9 mouse cellular contexts compared by ENCODE assay signal in the genomic region with DNA sequence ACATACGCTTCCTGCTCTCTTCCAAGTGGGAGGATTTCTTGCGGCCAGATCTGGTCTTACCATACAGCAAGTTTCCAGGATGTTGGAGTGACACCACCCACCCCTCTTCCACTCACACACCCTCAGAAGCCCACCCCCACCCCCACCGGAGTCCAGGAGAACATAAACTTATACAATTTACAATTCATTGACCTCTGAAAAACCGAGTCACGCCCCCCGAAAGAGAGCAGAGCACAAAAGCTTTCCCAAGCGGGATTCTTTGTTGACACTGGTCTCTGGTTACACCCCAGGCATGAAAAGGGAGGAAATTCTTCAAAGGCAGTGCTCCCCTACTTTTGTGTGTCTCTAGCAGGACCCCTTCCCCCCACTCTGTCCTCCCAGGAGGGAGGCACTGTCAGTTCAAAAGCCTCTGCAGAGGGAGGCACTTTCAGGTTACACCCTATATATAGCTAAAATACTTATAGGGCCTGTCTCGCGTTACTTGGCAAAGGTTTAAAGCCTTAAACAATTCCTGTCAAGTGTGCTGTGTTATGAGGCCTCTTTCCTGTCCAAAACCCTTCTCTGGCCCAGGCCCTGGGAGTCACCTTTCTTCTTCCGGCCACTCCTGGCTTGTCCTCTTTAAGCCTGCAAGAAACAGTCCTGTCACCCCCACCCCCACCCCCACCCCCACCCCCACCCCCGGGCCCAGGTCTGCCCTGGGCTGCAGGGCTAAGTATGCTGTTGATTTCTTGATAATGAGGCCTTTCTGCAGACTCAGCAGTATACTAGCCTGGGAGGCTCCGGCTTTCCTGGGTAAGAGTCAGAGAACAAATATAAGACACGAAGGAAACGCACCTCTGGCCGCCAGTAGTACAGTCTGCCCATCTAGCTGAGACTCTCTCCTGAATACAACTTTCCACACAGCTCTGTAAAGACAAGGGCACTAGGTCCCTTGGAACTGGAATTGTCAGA.
DNase-seq lines count a peak whose midpoint lies in the region; ATAC-seq lines count a peak whose summit lies in the region.
"Had no signal": no experiment of that assay in that cellular context is flagged by ENCODE, and none has a peak within 500 bp of the region (broad histone marks: within the 10 kb centered on the region; RNA-seq: fewer than 3 reads in every experiment).

No protein-coding gene starts in this region.

- H3K9me3 ChIP-seq in heart, embryonic 11.5 days (replicated peaks; ENCODE audit: control insufficient read depth, low read length), result no peaks in the 10 kb centered on the region
- no peaks in the 10 kb centered on the region for H3K9me3 ChIP-seq in limb, embryonic 12.5 days
- no peaks in the 10 kb centered on the region for H3K9me3 ChIP-seq in neural tube, embryonic 13.5 days

- no peaks in the 10 kb centered on the region for H3K36me3 ChIP-seq in heart, embryonic 11.5 days (ENCODE audit: control insufficient read depth, insufficient read depth, low read length)
- H3K36me3 ChIP-seq in limb, embryonic 12.5 days, result no peaks in the 10 kb centered on the region
- H3K36me3 ChIP-seq in neural tube, embryonic 13.5 days, result no peaks in the 10 kb centered on the region

- H3K4me1 ChIP-seq in heart, embryonic 11.5 days (ENCODE audit: control insufficient read depth, insufficient read depth, low read length), result peaks cover 17% of the 10 kb centered on the region
- peaks cover 29% of the 10 kb centered on the region for H3K4me1 ChIP-seq in limb, embryonic 12.5 days (replicated peaks)
- H3K4me1 ChIP-seq in neural tube, embryonic 13.5 days (replicated peaks), result peaks cover 23% of the 10 kb centered on the region

- 15% methylated on average over 15 of the region's 15 CpGs for WGBS in heart, embryonic 11.5 days (ENCODE audit: insufficient replicate concordance)
- 11% methylated on average over 15 of the region's 15 CpGs for WGBS in limb, embryonic 12.5 days
- 4% methylated on average over 15 of the region's 15 CpGs for WGBS in neural tube, embryonic 13.5 days

- no peak overlapping the region; the same call in 1 of the 2 replicates for H3K4me2 ChIP-seq in heart, embryonic 11.5 days
- peak overlapping the region; percentile 15; the same call in 1 of the 2 replicates for H3K4me2 ChIP-seq in limb, embryonic 12.5 days
- no peak overlapping the region for H3K4me2 ChIP-seq in neural tube, embryonic 13.5 days

- H3K27ac ChIP-seq in heart, embryonic 11.5 days (ENCODE audit: low read depth, low read length), result peak overlapping the region; percentile 70
- peak overlapping the region; percentile 86 for H3K27ac ChIP-seq in limb, embryonic 12.5 days
- H3K27ac ChIP-seq in neural tube, embryonic 13.5 days (replicated peaks), result no peak overlapping the region

- H3K4me3 ChIP-seq in heart, embryonic 11.5 days (ENCODE audit: low read depth, low read length), result no peak overlapping the region
- no peak overlapping the region for H3K4me3 ChIP-seq in limb, embryonic 12.5 days (replicated peaks)
- H3K4me3 ChIP-seq in neural tube, embryonic 13.5 days, result no peak overlapping the region

- intact Hi-C loops in heart, postnatal 25 days (cut with DNase I), result no loop called here

- peak; percentile 62; the same call in 1 of the 2 replicates for ATAC-seq in heart, embryonic 11.5 days (replicated peaks; ENCODE audit: insufficient number of reproducible peaks, low FRiP score, low TSS enrichment)
- peak; percentile 77 for ATAC-seq in limb, embryonic 12.5 days (ENCODE audit: insufficient number of reproducible peaks, insufficient read depth, low FRiP score, low TSS enrichment, low read depth)
- peak; percentile 59 for ATAC-seq in neural tube, embryonic 13.5 days (ENCODE audit: low read depth)

- DNase-seq in heart, adult 11 months, result peak; percentile 92
- no peak for DNase-seq in heart, postnatal 25 days (ENCODE audit: low spot score)
- DNase-seq in thymus, postnatal 10 days (ENCODE audit: low spot score in 2 of 2), result no peak
- no peak for DNase-seq in cerebellum, adult 9-10 months
- DNase-seq in spleen, adult 18-20 months, result no peak
- DNase-seq: cerebellum, postnatal 36 days had no signal

- H3K9ac ChIP-seq in heart, embryonic 11.5 days (ENCODE audit: low read depth, low read length), result no peak overlapping the region
- no peak overlapping the region; the same call in 1 of the 2 replicates for H3K9ac ChIP-seq in limb, embryonic 12.5 days (replicated peaks)
- H3K9ac ChIP-seq in neural tube, embryonic 13.5 days, result no peak overlapping the region

- no peaks in the 10 kb centered on the region for H3K27me3 ChIP-seq in heart, embryonic 11.5 days (ENCODE audit: control insufficient read depth, insufficient read depth, low read length)
- H3K27me3 ChIP-seq in limb, embryonic 12.5 days, result no peaks in the 10 kb centered on the region
- H3K27me3 ChIP-seq in neural tube, embryonic 13.5 days, result no peaks in the 10 kb centered on the region
